Mouse (Mus musculus) forebrain, embryonic 16.5 days (tissue): Measurements from ENCODE around the gene Rpl6. TPM values are rescaled to one million over a fixed set of nuclear protein-coding genes. Genes with fewer than 3 reads are reported as not detected.
A peak's percentile ranks its signal among the peaks of the same experiment; 100 is the strongest.

Experiments
- ATAC-seq: fragments of 200-750 bp; cut with Nextera tagmentation; 2 replicates; pipeline ENCODE4 v1.8.0; 2017; ENCODE audit warnings: mild to moderate bottlenecking, moderate library complexity
- H3K27ac ChIP-seq: fragments of 300-500 bp; sonication (generic); 2 replicates; pipeline ENCODE4 v1.5.1; 2014; ENCODE audit warnings: low read length, control low read depth
- H3K27me3 ChIP-seq: fragments of 300-500 bp; sonication (generic); replicated peaks from 2 replicates; pipeline ENCODE4 v1.6.1; 2014; ENCODE audit warnings: low read length; ENCODE audit not compliant: control insufficient read depth, insufficient read depth
- H3K36me3 ChIP-seq: fragments of 300-500 bp; sonication (generic); 2 replicates; pipeline ENCODE4 v1.6.1; 2014; ENCODE audit not compliant: control insufficient read depth, insufficient read depth
- H3K4me1 ChIP-seq: fragments of 300-500 bp; sonication (generic); replicated peaks from 2 replicates; pipeline ENCODE4 v1.6.1; 2014; ENCODE audit warnings: low read length; ENCODE audit not compliant: control insufficient read depth, insufficient read depth
- H3K4me2 ChIP-seq: fragments of 300-500 bp; sonication (generic); 2 replicates; pipeline ENCODE4 v1.6.1; 2014; ENCODE audit warnings: mild to moderate bottlenecking, low read length, control low read depth
- H3K4me3 ChIP-seq: fragments of 300-500 bp; sonication (generic); replicated peaks from 2 replicates; pipeline ENCODE4 v1.5.1; 2014; ENCODE audit warnings: mild to moderate bottlenecking, low read length, control low read depth
- H3K9ac ChIP-seq: fragments of 300-500 bp; sonication (generic); replicated peaks from 2 replicates; pipeline ENCODE4 v1.6.1; 2014; ENCODE audit warnings: low read depth, low read length, control low read depth
- H3K9me3 ChIP-seq: fragments of 300-500 bp; sonication (generic); 2 replicates; pipeline ENCODE4 v1.6.1; 2016; ENCODE audit warnings: low read length; ENCODE audit not compliant: control insufficient read depth
- WGBS: fragments of 180-500 bp; shearing (Covaris S2); extraction: QIAGEN DNeasy Blood & Tissue Kit; methylation state at CpG from one replicate; pipeline ENCODE4 v1.1.7; 2014; 5-methylcytosine and 5-hydroxymethylcytosine counted together
- polyA plus RNA-seq: library from polyadenylated mRNA; unstranded; fragments of >200 nt; fragmentation: Nextera tagmentation; extraction: Ambion mirVana; gene quantifications from 2 replicates; pipeline ENCODE4 v1.2.1, GENCODE M21; 2015

Rpl6 gene
- polyA plus RNA-seq, 1 experiment from 2014 or later: 361 TPM

DNA sequence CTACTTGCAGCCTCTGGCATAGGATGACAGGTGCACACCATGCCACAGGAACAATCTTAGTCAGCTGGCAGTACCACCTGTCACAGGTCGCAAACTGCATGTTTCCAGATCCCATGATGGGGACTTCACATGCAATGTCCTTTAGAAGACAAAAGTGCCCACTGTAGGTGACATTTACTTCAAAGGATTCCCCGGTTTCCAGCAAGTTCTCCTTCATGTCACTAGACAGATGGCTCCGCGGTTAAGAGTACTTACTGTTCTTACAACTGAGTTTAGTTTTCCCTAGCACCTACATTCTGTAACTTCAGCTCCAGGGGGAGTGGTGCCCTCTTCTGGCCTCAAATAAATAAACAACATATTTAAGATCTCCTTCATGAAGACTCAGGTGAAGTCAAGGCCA is 31.4 kb upstream of the Rpl6 start:
- Histone ChIP-seq H3K27me3 (no peaks in the 10 kb centered on the region), H3K4me2 (no peak overlapping the region), H3K9me3 (no peaks in the 10 kb centered on the region), H3K4me1 (no peaks in the 10 kb centered on the region), H3K9ac (no peak overlapping the region), H3K27ac (no peak overlapping the region), H3K36me3 (peaks cover 5% of the 10 kb centered on the region; the same call in 1 of the 2 replicates), H3K4me3 (no peak overlapping the region)
- 80% methylated on average over 4 of the region's 4 CpGs for WGBS
- no peak for ATAC-seq

DNA sequence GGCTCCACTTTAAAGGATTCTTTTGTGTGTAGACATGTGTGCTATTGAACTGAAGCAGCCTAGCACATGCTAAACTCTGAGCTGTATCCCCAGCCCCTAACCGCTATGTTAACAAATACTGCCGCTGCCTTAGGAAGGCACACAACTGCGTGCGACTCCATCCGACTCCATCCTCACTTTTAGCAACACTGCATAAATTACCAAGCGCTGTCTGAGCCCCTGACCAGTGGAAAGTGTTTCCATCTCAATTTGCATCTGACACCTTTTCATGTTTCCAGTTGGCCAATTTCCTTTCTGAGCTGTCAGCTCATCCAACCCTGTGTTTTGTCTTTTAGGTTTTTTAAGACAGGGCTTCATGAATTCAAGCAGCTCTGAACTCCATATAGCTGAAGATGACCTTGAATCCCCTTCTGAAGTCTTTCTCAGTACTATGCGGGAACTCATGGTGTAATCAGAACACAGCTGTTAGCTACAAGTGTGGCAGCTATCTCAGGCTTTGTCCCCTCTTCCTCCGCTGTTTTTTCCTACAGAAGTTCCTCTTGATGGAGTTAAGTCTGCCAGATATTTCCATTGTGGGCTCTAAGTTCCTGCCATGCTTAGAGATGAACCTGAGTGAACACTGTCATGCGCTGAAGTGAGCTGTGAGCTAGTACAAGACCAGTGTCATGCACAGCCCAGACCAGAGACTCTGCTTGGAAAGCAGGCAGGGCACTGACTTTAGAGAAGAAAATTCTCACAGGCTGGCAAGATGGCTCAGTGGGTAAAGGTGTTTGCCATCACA is 25.0 kb upstream of the Rpl6 start:
- no peaks in the 10 kb centered on the region for H3K9me3 ChIP-seq
- no peaks in the 10 kb centered on the region for H3K27me3 ChIP-seq
- no peak overlapping the region for H3K9ac ChIP-seq
- H3K27ac ChIP-seq: peak overlapping the region; percentile 39
- no peak overlapping the region for H3K4me2 ChIP-seq
- H3K4me3 ChIP-seq: no peak overlapping the region
- WGBS: 55% methylated on average over 9 of the region's 9 CpGs
- ATAC-seq: peak; percentile 72; the same call in 1 of the 2 replicates
- H3K4me1 ChIP-seq: peaks cover 11% of the 10 kb centered on the region
- no peaks in the 10 kb centered on the region for H3K36me3 ChIP-seq

DNA sequence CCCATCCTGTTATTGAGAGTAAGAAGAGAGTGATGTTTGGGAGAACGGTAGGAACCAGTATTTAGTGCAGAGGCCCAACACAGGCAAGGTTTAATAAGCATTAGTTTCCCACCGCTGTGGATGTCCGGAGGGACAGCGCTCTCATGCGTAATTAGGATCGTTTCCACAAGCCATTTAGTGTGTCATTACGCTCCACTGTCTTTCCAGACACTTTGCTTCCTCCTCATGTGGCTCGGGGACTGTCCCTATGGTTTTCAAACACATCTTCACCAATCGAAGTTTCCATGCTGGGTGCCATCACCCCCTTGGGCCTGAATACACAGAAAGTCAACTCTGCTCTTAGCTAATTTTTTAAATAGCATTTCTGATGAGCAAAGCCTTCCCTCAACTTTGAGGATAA is 21.0 kb upstream of the Rpl6 start:
- no peak overlapping the region for H3K27ac ChIP-seq
- H3K9me3 ChIP-seq: no peaks in the 10 kb centered on the region
- H3K27me3 ChIP-seq: no peaks in the 10 kb centered on the region
- H3K4me2 ChIP-seq: no peak overlapping the region
- H3K9ac ChIP-seq: no peak overlapping the region
- H3K4me1 ChIP-seq: peaks cover 26% of the 10 kb centered on the region
- no peaks in the 10 kb centered on the region for H3K36me3 ChIP-seq
- no peak overlapping the region for H3K4me3 ChIP-seq
- 67% methylated on average over 9 of the region's 9 CpGs for WGBS
- no peak for ATAC-seq

- no peak overlapping the region for H3K27ac ChIP-seq
- no peak overlapping the region for H3K4me3 ChIP-seq
- no peak overlapping the region for H3K4me2 ChIP-seq
- H3K9me3 ChIP-seq: no peaks in the 10 kb centered on the region
- H3K9ac ChIP-seq: no peak overlapping the region
- H3K36me3 ChIP-seq: no peaks in the 10 kb centered on the region
- H3K4me1 ChIP-seq: peaks cover 25% of the 10 kb centered on the region
- ATAC-seq: no peak
- no peaks in the 10 kb centered on the region for H3K27me3 ChIP-seq
- WGBS: 86% methylated on average over 2 of the region's 2 CpGs
Observed at GRCm38 (mm10) chr5:121184375-121184774, 19.9 kb upstream of the Rpl6 start.

- H3K9me3 ChIP-seq: no peaks in the 10 kb centered on the region
- H3K4me1 ChIP-seq: peaks cover 25% of the 10 kb centered on the region
- H3K4me3 ChIP-seq: no peak overlapping the region
- no peaks in the 10 kb centered on the region for H3K36me3 ChIP-seq
- no peaks in the 10 kb centered on the region for H3K27me3 ChIP-seq
- 63% methylated on average over 11 of the region's 11 CpGs for WGBS
- H3K4me2 ChIP-seq: no peak overlapping the region
- H3K27ac ChIP-seq: no peak overlapping the region
- no peak overlapping the region for H3K9ac ChIP-seq
- no peak for ATAC-seq
Observed at GRCm38 (mm10) chr5:121184945-121185551, 19.2 kb upstream of the Rpl6 start.

GRCm38 (mm10) chr5:121187580-121188001 is 16.7 kb upstream of the Rpl6 start:
- 91% methylated on average over 8 of the region's 8 CpGs for WGBS

DNA sequence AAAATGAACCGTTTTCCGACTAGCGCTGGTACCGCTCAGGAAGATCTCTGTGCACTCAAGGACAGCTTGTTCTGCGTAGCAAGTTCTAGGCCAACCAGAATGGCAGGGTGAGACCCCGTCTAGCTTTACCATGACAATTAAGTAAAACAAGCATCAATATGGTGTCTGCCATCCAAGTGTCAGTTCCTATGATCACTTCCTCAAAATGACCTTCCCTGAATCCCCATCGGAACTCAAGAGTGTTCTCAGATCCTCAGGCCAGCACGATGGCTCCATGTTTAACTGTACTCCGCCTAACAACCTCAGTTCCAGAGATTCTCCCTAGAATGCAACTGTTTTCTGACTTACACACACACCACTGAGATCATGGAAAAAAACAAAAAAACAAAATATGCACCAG is 16.0 kb upstream of the Rpl6 start:
- Histone ChIP-seq H3K9me3 (no peaks in the 10 kb centered on the region), H3K27me3 (no peaks in the 10 kb centered on the region), H3K4me3 (no peak overlapping the region), H3K9ac (no peak overlapping the region), H3K36me3 (no peaks in the 10 kb centered on the region), H3K4me1 (peaks cover 35% of the 10 kb centered on the region), H3K4me2 (no peak overlapping the region), H3K27ac (no peak overlapping the region)
- WGBS: 94% methylated on average over 9 of the region's 9 CpGs
- ATAC-seq: no peak

More at GRCm38 (mm10) chr5:121187580-121188001, 16.7 kb upstream of the Rpl6 start:
- peaks cover 35% of the 10 kb centered on the region for H3K4me1 ChIP-seq
- no peak overlapping the region for H3K4me3 ChIP-seq
- no peaks in the 10 kb centered on the region for H3K36me3 ChIP-seq
- H3K27ac ChIP-seq: no peak overlapping the region
- no peak overlapping the region for H3K4me2 ChIP-seq
- H3K9ac ChIP-seq: no peak overlapping the region
- ATAC-seq: no peak
- no peaks in the 10 kb centered on the region for H3K9me3 ChIP-seq
- H3K27me3 ChIP-seq: no peaks in the 10 kb centered on the region

DNA sequence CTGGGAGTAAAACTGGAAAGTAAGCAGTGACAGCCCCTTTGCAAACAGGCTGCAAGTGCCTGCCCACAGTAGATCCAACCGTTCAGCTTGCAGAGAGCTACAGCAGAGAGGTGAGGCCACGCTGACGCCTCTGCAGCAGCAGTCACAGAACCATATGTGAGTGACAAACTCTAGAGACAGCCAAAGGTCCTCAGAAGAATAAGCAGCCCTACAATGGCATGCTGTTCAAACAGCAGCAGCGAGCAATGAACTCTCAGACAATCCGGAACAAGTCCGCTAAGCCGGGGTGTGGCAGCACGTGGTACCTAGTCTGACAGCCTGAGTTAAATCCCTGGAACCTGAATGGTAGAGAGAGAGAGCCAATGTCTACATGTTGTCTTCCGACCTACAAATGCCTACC is 15.1 kb upstream of the Rpl6 start:
- Histone ChIP-seq H3K9ac (no peak overlapping the region), H3K4me2 (no peak overlapping the region), H3K36me3 (no peaks in the 10 kb centered on the region), H3K4me3 (no peak overlapping the region), H3K9me3 (no peaks in the 10 kb centered on the region), H3K4me1 (peaks cover 35% of the 10 kb centered on the region), H3K27me3 (no peaks in the 10 kb centered on the region), H3K27ac (no peak overlapping the region)
- WGBS: 85% methylated on average over 9 of the region's 9 CpGs
- no peak for ATAC-seq

- Histone ChIP-seq H3K9ac (peak overlapping the region; percentile 85), H3K27ac (peak overlapping the region; percentile 54), H3K4me1 (peaks cover 28% of the 10 kb centered on the region), H3K9me3 (no peaks in the 10 kb centered on the region), H3K36me3 (no peaks in the 10 kb centered on the region), H3K4me3 (peak overlapping the region; percentile 65), H3K4me2 (peak overlapping the region; percentile 75), H3K27me3 (no peaks in the 10 kb centered on the region)
- ATAC-seq: no peak
- 33% methylated on average over 21 of the region's 21 CpGs for WGBS
Observed at GRCm38 (mm10) chr5:121190210-121190835, 14.0 kb upstream of the Rpl6 start.
